Mouse (Mus musculus) heart, adult 11 months (tissue): ENCODE data around the gene Arvcf.

Experiments used
- DNase-seq: peaks from one replicate; pipeline ENCODE4 v3.0.0; 2022

Arvcf gene

GRCm38 (mm10) chr16:18347931-18348600, at the start of gene Arvcf, which contains the start of gene Tango2:
Gene Arvcf, plus strand, starts transcription at chr16:18348182.
Gene Tango2, minus strand, starts transcription at chr16:18348103.
- peak; percentile 99 for DNase-seq

GRCm38 (mm10) chr16:18308159-18308558, 39.8 kb upstream of the Arvcf start:
- DNase-seq: no peak

GRCm38 (mm10) chr16:18318992-18319391, 29.0 kb upstream of the Arvcf start:
- no peak for DNase-seq

- DNase-seq: no peak
Measured at GRCm38 (mm10) chr16:18321443-18321842, 26.5 kb upstream of the Arvcf start.

- DNase-seq: no peak
Measured at GRCm38 (mm10) chr16:18323460-18323859, 24.5 kb upstream of the Arvcf start.

- DNase-seq: no peak
Measured at GRCm38 (mm10) chr16:18324031-18324430, 24.0 kb upstream of the Arvcf start.

GRCm38 (mm10) chr16:18325741-18326140, 22.2 kb upstream of the Arvcf start:
- DNase-seq: no peak

- no peak for DNase-seq
Measured at GRCm38 (mm10) chr16:18327936-18328335, 20.0 kb upstream of the Arvcf start.

GRCm38 (mm10) chr16:18328524-18328923, 19.5 kb upstream of the Arvcf start:
- peak; percentile 92 for DNase-seq

GRCm38 (mm10) chr16:18333976-18334375, 14.0 kb upstream of the Arvcf start:
- peak; percentile 94 for DNase-seq

GRCm38 (mm10) chr16:18335981-18336380, 12.0 kb upstream of the Arvcf start:
- peak; percentile 95 for DNase-seq

- DNase-seq: no peak
Measured at GRCm38 (mm10) chr16:18337261-18337660, 10.7 kb upstream of the Arvcf start.

- DNase-seq: peak; percentile 98
Measured at GRCm38 (mm10) chr16:18339866-18340265, 8.1 kb upstream of the Arvcf start.

GRCm38 (mm10) chr16:18341605-18342004, 6.4 kb upstream of the Arvcf start:
- no peak for DNase-seq

GRCm38 (mm10) chr16:18342076-18342475, 5.9 kb upstream of the Arvcf start:
- DNase-seq: no peak

- DNase-seq: peak; percentile 95
Measured at GRCm38 (mm10) chr16:18342650-18343570, 5.1 kb upstream of the Arvcf start.

- DNase-seq: peak; percentile 100
Measured at GRCm38 (mm10) chr16:18343778-18344177, 4.2 kb upstream of the Arvcf start.

- peak; percentile 98 for DNase-seq
Measured at GRCm38 (mm10) chr16:18345243-18345642, 2.7 kb upstream of the Arvcf start.

GRCm38 (mm10) chr16:18348601-18349175, 706 bp downstream of the Arvcf start:
- no peak for DNase-seq

- DNase-seq: no peak
Measured at GRCm38 (mm10) chr16:18349761-18350325, 1.9 kb downstream of the Arvcf start.

GRCm38 (mm10) chr16:18351313-18352055, 3.5 kb downstream of the Arvcf start:
- peak; percentile 91 for DNase-seq

GRCm38 (mm10) chr16:18353106-18353505, 5.1 kb downstream of the Arvcf start:
- DNase-seq: no peak
